Mouse (Mus musculus) layer of hippocampus, postnatal 36 days (tissue): ENCODE results near the gene Mdga1. TPM values are rescaled to one million over a fixed set of nuclear protein-coding genes. Genes with fewer than 3 reads are reported as not detected.

Source experiments
- DNase-seq, 2 experiments: peaks; one replicate each; pipeline ENCODE4 v3.0.0; 2022
- total RNA-seq, 2 experiments: library from RNA; stranded (reverse); gene quantifications; 2 replicates each; pipeline ENCODE4 v1.2.3; 2021

The Mdga1 gene
- total RNA-seq, 2 experiments from 2014 or later = 65.5 to 73.2 TPM

DNA sequence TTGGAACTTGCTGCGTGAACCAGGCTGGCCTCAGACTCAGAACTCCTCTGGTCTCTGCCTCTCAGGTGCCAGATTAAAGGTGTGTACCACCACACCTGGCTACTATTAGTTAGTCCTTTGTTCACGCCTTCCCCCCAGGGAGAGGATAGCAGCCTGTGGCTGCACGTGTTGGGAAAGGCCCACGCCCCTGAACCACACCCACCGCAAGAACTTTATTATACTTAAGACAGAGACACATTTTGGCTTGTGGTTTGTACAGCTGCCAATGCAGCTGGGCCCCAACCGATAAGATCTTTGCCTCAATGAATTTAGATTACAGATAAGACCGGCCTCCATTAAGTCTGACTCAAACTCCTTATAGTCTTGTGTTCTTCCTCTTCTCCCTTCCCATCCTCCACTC, 10.0 kb upstream of the Mdga1 start:
- DNase-seq = no peak

DNA sequence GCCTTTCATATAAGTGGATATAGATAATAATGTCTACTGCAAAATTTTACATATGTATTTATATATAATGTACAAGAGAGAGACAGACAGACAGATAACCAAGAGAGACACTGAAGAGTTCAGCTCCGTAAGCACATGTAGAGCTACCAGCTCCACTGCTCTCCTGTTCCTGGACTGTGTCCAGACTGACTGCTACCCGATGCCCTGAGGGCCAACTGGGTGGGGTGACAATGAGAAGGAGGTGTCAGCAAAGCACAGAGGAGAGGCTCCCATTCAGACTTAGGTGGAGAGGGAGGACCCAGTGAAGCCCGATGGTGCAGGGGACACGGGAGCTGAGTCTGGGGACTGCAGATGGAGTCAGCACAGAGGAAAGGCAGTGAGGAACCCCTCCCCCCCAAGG, 9.1 kb upstream of the Mdga1 start:
- no peak for DNase-seq

DNA sequence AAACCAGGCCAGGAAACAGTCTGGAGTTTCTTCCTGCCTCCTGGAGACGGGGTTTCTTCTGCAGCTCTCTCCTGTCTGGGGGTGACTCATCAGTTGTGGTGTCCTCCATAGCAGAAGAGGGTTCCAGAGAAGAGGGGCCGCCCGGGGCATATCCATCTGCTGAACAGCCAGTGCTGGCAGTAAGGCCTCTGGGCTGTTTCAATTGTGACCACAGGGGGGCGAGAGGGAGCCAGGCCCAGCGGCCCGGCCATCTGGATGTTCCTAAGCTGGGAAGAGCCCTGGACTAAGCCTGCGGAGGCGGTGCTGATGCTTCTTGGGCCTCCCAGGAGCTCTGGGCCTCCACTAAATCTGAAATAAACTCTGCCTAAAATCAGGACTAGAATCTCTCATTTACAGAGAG, 5.8 kb upstream of the Mdga1 start:
- DNase-seq = peak; percentile 87

DNA sequence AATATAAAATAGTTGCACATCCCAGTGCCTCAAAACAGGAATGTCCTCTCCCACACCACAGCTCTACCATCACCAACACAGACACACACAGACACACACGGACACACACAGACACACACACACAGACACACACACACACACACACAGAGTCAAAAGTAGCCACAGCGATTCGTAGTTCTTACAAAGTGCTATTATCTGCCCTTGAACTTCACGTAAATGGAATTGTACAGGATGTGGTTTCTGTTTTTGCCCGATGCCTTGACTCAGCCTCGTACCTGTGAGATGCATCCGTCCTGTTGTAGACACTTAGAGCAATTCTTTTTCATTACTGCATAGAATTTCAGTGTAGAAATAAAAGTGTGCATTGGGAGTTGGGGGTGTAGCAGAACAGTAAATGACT, 3.3 kb upstream of the Mdga1 start:
- no peak for DNase-seq

DNA sequence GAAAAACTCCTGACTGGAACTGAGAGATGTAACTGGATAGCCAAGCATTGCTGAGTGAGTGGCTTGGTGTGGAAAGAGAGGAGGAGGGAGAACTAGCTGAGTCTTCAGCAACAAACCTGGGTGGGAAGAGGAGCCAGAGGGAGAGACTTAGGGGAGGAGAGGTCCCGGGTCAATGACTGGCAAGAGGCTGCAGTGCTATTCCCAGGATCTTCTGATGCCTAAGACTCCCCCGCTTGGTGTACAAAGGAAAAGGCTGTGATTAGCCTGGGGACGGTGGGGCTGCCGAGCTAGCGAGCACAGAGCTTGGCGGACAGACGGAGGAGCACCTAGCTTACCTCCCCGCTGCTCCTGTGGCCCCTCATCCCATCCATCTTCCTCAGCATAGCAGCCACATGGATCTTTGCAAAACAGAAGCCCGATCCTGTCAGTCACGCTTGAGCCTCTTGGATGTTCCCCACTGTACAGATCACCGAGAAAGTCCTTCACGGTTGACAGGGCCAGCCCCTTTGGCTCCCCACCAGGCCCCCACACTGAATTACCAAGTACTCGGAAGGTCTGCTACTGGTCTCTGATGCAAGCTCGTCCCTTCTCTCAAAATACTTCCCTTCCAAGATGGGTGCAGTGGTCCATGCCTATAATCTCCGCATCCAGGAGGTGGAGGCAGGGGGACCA, 2.0 kb upstream of the Mdga1 start:
- no peak for DNase-seq

DNA sequence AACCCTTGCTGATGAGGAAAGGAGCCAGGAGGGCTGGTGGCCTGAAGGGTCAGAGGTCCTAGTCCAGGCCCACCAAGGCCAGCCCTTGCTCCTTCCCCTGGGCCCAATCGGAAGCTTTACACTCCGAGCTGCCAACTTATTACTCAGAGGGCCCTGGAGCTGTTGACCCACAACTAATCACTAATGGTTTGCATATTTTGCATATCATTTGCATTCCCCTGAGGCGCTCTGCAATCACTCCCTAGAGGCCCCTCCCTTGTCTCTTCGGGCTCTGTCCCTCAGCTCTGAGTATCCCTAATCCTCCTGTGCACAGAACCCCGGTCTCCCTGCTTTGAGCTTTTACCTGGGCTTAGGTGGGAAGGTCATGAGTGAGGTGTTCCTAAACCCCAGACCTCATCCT, 4.4 kb downstream of the Mdga1 start:
- no peak for DNase-seq

DNA sequence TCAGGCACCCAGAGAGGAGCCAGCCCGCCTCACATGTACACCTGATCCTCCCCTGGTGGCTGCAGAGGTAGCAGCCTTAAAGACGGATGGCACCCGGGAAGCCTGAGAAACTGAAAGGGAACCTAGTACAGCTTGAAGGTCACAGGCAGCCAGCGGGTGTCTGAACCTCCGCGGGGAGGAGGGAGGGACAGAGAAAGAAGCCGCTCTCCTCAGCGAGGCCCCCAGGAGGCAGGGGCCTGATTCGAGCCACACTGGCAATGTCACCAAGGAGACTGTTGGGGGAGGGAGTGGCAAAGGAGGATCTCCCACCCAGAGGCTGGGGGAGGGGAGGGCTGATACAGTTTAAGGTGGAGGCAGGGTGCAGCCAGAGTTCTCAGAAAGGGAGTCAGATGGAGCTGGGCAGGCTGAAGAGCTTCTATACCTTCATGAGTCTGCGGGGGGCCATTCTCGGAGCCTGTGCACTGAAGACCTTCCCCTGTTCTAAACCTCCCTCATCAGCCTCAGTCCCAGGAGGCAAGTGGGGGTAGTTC, 6.1 kb downstream of the Mdga1 start:
- DNase-seq = no peak

DNA sequence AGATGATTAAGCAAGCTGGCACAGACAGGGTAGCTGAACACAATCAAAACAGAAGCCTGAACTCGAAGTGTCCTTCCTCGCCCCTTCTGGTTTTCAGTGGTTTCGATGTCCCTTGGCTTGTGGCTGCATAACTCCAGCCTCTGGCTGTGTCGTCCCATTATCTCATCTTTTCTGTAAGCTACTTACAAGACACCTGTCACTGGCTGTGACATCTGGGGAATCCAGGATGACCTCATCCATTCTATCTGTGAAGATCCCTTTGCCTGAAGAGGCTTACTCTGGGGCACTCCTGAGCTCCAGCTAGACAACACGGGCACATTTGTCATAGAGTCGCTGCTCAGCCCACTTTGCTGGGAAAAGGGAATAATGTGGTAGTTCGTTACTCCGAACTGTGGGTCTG, 14.0 kb downstream of the Mdga1 start:
- no peak for DNase-seq

DNA sequence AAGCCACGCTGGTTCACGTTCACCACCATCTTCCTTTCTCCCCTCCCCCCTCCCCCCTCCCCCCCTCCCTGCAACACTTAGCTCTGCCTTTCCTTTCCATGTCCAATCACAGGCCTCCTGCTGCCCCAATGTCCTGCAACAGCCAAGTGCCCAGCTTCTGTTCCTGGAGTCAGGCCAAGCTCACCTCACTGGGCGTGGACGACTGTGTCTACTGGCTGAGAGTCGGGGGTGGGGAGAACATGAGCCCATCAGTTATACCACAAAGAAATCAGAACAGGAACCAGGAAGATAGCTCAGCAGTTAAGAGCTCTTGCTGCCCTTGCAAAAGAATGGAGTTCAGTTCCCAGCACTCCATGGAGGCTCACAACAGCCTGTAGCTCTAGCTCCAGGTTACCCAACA, 15.6 kb downstream of the Mdga1 start:
- no peak for DNase-seq

DNA sequence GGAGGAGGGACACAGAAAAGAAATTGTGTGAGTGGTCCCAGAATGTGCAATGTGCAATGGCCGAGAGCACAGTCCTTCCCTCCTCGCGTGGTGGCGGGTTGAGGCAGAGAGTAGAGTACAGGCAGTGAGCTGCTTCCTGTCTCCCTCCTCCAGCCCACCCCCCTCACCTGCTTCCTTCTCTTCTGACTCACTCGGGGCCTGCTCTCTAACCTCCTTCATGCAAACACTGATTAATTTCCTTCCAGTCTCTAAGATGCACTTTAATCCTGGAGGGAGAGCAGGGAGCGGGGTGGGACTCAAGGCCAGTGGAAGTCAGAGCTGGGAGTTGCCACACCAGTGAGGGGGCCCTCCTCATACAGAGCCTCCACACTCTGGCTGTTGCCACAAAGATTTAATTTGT, 18.8 kb downstream of the Mdga1 start:
- DNase-seq = no peak

DNA sequence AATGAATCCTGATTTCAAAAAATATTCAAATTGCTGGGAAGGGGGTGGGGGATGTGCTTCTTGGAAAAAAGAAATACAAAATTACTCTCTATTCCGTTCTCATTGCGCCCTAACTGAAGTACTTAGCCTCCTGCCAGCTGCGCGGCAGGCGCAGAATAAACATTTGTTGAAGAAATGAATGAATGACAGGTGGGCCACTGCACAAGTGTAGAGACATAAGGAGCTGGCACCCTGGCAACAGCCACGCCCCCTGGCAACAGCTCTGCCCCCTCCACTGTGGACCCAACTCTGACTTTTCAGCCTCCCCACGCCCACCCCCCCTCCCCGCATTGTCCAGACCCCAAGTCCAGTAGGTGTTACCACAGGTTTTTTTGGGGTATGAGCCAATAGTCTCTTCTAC, 19.3 kb downstream of the Mdga1 start:
- no peak for DNase-seq

DNA sequence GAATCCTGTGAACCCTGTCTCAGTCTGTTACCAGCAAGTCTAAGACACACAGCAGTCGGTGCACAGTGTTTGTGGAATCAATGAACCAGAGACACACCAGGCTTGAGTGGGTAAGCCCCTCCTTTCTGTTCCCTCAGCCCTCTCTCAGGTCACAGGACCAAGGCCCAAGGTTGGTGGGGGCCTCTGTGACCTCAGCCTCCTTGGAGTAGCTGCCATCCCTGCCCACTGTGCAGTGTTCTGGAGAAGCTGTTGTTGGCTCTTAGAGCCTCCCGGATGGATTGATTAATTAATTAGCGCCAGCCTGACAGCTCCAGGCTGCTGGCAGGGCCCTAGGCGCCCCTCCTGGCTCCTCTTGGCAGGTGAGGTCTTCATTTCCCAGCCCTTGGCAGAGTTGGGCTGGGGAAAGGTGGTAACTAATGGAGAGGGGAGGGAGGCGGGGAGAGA, 22.6 kb downstream of the Mdga1 start:
- no peak for DNase-seq

DNA sequence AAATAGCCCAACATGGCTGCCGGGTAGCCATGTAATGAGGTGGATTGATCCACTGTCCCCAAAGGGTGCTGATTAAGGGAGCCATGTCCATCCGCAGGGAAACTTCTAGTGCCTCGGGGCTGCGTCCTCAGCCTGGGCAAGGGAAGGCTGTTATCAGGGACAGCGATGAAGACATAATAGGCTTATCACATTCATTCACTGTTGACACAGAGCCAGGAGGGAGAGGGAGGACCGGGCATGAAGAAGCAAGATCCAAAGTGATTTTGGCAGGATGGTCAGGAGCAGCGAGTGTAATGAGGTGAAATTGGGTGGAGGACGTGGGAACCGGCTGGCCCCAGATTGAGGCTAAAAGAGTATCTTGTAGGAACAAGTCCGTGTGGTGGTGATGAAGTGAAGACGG, 25.5 kb downstream of the Mdga1 start:
- DNase-seq = no peak

DNA sequence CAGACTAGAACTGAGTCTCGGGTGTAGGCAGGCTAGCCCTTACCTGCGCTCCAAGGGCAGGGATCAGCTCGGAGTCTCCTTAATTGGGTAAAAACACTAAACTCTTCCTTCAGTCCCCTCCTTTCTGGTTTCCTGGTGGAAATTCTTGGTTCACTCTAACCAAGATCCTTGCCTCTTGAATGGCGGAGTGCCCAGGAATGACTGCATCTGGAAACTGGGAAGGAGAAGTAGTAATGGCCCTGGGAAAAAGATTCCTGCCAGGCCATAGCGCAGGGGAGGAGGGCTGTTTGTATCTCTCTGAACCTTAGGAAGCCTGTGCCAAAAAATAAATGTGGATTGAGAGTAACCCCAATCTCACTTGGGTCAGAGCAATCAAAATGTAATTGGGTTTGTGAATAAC, 30.9 kb downstream of the Mdga1 start:
- no peak for DNase-seq

DNA sequence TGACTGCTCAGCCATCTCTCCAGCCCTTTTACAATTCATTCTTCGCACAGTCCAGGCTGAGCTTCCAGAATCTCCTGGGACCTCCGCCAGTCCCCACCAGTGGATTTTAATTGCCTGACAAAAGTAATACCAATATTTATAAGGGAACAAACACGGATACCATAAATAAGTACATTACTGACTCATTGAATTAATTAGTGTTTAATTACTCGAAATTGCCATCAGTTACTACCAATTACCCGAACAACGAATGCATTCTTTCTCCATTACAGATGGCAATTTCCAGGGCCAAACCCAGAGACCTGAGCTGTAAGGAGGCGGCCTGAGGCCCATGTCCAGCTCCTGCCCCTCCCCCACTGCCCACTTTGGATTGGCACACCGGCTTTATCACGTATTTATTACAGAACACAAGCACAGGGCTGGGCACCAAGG, 32.5 kb downstream of the Mdga1 start:
- no peak for DNase-seq

DNA sequence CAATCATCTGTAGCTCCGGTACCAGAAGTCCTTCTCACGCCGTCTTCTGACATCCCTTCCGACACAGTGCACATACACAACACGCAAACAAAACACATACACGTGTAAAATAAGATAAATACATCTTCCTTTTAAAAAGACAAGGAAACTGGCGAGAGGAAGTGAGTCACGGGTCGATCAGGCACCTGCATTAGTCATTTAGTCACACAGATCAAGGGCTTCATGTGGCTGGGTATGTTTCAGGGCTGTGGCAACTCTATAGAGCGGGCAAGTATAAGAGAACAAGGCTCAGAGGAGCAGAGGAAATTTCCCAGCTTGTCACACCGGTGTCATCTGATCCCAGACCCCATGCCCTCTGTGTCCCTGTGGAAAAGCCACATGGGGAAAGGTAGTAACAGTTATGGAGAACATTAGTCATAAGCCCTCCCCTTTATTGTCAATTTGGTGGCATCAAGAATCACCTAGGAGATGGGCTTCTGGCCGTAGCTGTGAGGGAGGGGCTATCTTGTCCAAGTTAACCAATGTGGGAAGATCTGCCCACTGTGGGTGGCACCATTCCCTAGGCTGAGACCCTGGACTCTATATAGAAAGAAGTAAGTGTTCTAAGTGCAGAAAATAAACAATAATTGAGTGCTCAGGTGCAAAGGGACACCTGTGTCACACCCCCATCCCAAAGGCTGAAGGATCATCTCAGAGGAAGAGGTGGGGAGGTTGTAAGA, 35.6 kb downstream of the Mdga1 start:
- no peak for DNase-seq

DNA sequence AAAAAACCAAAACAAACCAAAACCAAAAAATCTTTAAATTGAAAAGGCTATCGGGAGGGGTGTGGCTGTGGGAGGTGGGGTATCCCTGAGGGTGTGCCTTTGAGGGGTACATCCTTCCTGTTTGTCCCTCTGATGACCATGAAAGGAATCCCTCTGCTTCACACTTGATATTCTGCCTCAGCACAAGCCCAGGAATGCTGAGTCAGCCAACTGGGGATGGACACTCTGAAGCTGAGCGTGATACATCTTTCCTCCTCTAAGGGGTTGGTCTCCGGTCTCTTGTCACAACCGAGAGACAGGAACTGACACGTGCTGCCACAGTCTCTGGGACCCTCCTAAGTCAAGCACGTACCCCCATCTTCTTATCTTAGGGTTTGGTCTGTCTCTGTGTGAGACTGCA, 37.1 kb downstream of the Mdga1 start:
- DNase-seq = no peak

DNA sequence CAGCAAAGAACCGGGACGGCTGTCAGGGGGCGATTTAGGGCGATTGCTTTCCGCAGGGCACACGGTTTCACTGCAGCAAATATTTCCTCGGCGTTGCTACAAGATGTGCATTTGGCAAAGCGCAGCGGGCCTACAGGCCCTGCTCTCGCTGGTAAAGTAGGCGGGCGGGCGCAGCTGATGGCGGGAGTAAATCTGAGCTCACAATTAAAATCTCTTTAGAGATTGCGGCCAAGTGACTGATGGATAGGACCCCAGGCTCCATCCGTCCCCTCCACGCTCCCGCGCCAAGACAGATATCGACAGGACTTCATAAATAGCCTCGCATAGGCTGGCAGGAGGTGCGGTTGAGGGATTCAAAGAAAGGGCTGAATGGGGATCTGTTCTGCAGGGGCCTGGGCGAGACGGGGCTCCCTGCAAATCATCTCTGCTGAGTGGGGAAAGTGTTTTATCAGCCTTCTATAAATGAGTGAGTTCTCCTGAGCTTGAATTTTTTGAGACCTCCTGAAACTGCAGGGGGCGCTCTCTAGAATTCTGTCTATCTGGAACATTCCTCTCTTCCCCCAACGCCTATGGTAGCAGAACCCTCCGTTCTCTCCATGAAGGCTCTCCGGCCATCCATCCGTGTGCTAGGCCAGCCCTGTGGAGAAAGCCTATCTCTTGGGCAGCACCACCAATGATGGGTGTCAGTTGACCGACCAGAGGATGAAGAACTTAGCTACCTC, 38.5 kb downstream of the Mdga1 start:
- DNase-seq = no peak

DNA sequence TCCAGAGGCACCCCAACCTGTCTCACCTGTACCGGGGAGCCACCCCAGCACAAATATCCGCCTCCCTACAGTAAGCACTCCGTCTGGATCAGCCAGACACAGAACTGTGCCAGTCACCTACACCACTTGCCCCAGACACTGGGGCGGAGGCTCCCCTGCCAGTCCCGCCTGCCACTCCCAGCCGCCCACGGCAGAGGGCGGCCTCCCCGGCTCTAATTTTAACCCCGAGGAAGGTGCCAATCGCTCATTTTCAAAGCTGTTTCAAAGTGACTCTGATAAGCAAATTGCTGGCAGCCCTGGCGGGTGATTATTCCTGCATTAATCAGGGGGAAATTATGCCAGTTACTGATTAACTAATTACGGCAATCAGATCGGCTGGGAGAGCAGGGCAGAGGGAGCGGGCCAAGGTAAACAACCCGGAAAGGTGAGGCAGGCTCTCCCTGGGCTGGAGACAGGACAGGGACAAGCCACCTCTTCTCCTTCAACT, 41.1 kb downstream of the Mdga1 start:
- peak; percentile 54 to 70 for DNase-seq

DNA sequence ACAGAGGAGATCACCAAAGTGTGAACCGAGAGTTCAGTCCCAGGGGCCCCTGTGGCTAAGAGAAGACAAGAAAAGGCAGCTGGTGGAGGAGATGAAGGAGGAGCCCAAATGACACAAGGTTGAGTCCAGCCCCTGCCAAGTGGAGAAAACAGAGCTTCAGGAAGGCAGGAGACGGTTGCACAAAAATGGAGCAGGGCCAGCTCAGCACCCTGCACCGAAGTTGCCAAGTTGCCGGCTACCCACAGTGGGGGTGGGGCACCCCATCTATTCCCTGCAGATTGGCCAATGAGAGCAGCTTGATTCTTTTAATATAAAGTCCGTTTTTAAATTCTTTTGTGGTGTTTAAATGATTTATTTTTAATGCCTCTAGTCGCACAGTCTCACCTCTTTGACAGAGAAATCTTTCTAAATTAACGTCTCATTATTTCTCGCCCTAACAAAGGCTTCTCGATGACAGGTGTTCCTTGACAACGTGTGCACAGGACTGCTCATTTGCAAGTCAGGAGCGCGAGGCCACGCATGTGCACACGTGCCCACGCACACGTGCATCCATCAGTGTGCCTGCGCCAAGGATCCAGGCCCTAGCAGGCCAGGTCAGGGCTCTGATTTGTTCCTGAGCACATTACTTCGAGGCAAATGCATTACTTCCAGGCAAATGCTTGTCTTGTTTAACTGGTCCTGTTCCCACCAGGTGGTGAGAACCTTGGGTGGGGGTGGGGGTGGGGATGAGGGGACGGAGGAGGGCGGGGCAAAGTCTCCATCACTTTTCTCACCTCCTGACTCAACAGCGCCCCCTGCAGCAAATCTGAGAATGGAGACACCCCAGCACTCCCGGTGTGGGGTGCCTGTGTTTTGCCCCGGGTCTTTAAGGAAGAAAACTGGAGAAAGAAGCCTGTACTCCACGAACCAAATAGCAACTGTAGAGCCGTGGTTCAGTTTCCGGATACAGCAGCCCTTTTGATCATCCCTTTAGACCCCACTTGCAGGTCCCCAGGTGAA, 44.0 kb downstream of the Mdga1 start:
- no peak for DNase-seq

DNA sequence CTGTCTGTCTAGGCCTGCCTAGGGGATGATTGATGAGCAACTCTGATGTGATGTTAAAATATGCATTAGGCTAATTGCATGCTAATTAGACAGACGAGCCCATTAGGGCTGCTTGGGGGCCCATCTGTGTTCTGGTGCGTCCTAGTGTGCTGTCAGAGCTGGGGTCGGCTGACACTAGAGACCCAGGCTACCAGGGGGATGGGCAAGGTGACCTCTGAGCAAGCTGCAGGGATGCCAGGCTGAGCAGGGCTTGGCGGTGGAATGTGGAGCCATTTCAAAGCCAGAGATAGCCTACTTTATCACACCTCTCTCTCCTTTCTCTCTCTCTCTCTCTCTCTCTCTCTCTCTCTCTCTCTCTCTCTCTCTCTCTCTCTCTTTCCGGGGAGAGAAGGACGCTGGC, 49.8 kb downstream of the Mdga1 start:
- DNase-seq = no peak

DNA sequence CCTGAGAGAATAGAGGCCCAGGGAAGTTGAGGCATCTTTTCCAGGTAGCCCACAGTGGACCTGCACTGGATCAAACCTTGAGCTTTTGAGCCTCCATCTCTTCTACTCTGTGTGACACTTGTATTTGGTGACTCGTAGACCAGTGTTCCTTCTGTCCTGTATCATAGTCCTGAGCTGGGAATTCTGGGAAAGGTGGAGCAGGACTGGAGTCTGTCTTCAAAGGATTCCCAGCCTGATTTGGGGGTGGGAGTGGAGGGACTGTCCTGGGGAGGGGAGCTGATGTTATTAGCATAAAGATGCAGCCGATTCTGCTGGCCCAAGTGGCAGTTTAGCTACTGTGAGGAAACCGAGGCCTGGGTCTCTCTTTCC, 50.4 kb downstream of the Mdga1 start:
- DNase-seq = no peak
